Mouse (Mus musculus) olfactory bulb, adult 2 months (tissue): ENCODE results near the gene Stk24. TPM values are rescaled to one million over a fixed set of nuclear protein-coding genes. Genes with fewer than 3 reads are reported as not detected.

Experiments
- H3K27ac ChIP-seq: fragments of 200-500 bp; 2 replicates; pipeline ENCODE4 v1.5.1; 2012; ENCODE audit warnings: low read depth, low read length; ENCODE audit not compliant: insufficient read depth
- H3K4me1 ChIP-seq: fragments of 200-500 bp; 2 replicates; pipeline ENCODE4 v1.6.1; 2012; ENCODE audit warnings: low read length; ENCODE audit not compliant: control insufficient read depth, insufficient read depth
- H3K4me3 ChIP-seq: fragments of 200-500 bp; 2 replicates; pipeline ENCODE4 v1.5.1; 2012; ENCODE audit warnings: mild to moderate bottlenecking, low read depth, low read length, moderate library complexity; ENCODE audit not compliant: insufficient read depth
- CTCF ChIP-seq: fragments of 200-500 bp; IDR thresholded peaks from 2 replicates; pipeline ENCODE4 v1.5.1; 2012; ENCODE audit warnings: low read depth, mild to moderate bottlenecking, low read length, moderate library complexity; ENCODE audit not compliant: insufficient read depth
- POLR2A ChIP-seq: fragments of 200-500 bp; IDR thresholded peaks from 2 replicates; pipeline ENCODE4 v1.6.1; 2012; ENCODE audit warnings: mild to moderate bottlenecking, low read depth, low read length, moderate library complexity; ENCODE audit not compliant: insufficient read depth
- WGBS: fragments of 180-500 bp; shearing (Covaris S2); methylation state at CpG from one replicate; pipeline ENCODE4 v1.1.7; 2018; 5-methylcytosine and 5-hydroxymethylcytosine counted together
- polyA plus RNA-seq: library from polyadenylated mRNA; stranded (reverse); fragments of >200 nt; gene quantifications from 2 replicates; pipeline ENCODE4 v1.2.4, GENCODE M21; 2012; ENCODE audit warnings: low replicate concordance; ENCODE audit not compliant: missing spikeins, insufficient read depth, insufficient read length

Gene Stk24
- polyA plus RNA-seq, 1 experiment = not detected

- WGBS = 84% methylated on average over 10 of the region's 10 CpGs
- Histone ChIP-seq H3K4me3 (no peak overlapping the region), H3K27ac (no peak overlapping the region), H3K4me1 (peaks cover 39% of the 10 kb centered on the region)
- TF ChIP-seq CTCF = no peak
- TF ChIP-seq POLR2A = no peak
Observed at GRCm38 (mm10) chr14:121313283-121313682, 66.5 kb downstream of the Stk24 start.

- TF ChIP-seq POLR2A (no peak), CTCF (no peak)
- Histone ChIP-seq H3K27ac (no peak overlapping the region), H3K4me1 (peaks cover 27% of the 10 kb centered on the region), H3K4me3 (no peak overlapping the region)
- WGBS = 85% methylated on average over 2 of the region's 2 CpGs
Observed at GRCm38 (mm10) chr14:121311083-121311482, 68.7 kb downstream of the Stk24 start.

- H3K4me3 ChIP-seq = no peak overlapping the region
- WGBS = 88% methylated on average over 6 of the region's 6 CpGs
- TF ChIP-seq POLR2A (no peak), CTCF (no peak)
- peaks cover 22% of the 10 kb centered on the region for H3K4me1 ChIP-seq
- no peak overlapping the region for H3K27ac ChIP-seq
Observed at GRCm38 (mm10) chr14:121310325-121311080, 69.3 kb downstream of the Stk24 start.

- H3K4me1 ChIP-seq = peaks cover 16% of the 10 kb centered on the region
- no peak overlapping the region for H3K4me3 ChIP-seq
- no peak overlapping the region for H3K27ac ChIP-seq
- 92% methylated on average over 3 of the region's 3 CpGs for WGBS
- no peak for TF ChIP-seq CTCF
- TF ChIP-seq POLR2A = no peak
Observed at GRCm38 (mm10) chr14:121309909-121310308, 69.9 kb downstream of the Stk24 start.

- TF ChIP-seq CTCF (no peak), POLR2A (no peak)
- 72% methylated on average over 8 of the region's 8 CpGs for WGBS
- H3K4me3 ChIP-seq = no peak overlapping the region
Observed at GRCm38 (mm10) chr14:121305316-121306064, 74.3 kb downstream of the Stk24 start.

GRCm38 (mm10) chr14:121304523-121304922, 75.3 kb downstream of the Stk24 start:
- no peak overlapping the region for H3K4me3 ChIP-seq
- H3K4me1 ChIP-seq = peaks cover 6% of the 10 kb centered on the region
- WGBS = 58% methylated on average over 7 of the region's 7 CpGs
- TF ChIP-seq POLR2A (no peak), CTCF (no peak)
- H3K27ac ChIP-seq = no peak overlapping the region

More at GRCm38 (mm10) chr14:121305316-121306064, 74.3 kb downstream of the Stk24 start:
- Histone ChIP-seq H3K4me1 (peaks cover 8% of the 10 kb centered on the region), H3K27ac (no peak overlapping the region)

GRCm38 (mm10) chr14:121299093-121299492, 80.7 kb downstream of the Stk24 start:
- Histone ChIP-seq H3K27ac (no peak overlapping the region), H3K4me1 (peaks cover 5% of the 10 kb centered on the region), H3K4me3 (no peak overlapping the region)
- TF ChIP-seq CTCF = no peak
- no peak for TF ChIP-seq POLR2A
- 88% methylated on average over 9 of the region's 9 CpGs for whole genome bisulfite sequencing

GRCm38 (mm10) chr14:121298537-121298936, 81.3 kb downstream of the Stk24 start:
- Histone ChIP-seq H3K4me1 (peaks cover 2% of the 10 kb centered on the region; the same call in 1 of the 2 replicates), H3K27ac (no peak overlapping the region), H3K4me3 (no peak overlapping the region)
- 97% methylated on average over 5 of the region's 5 CpGs for WGBS
- TF ChIP-seq POLR2A (no peak), CTCF (no peak)

- H3K4me3 ChIP-seq = no peak overlapping the region
- peaks cover 7% of the 10 kb centered on the region for H3K4me1 ChIP-seq
- WGBS = 83% methylated on average over 6 of the region's 6 CpGs
- H3K27ac ChIP-seq = no peak overlapping the region
- TF ChIP-seq CTCF = no peak
- TF ChIP-seq POLR2A = no peak
Observed at GRCm38 (mm10) chr14:121297103-121297502, 82.7 kb downstream of the Stk24 start.
